Mouse (Mus musculus) myocyte (in vitro differentiated cells): ENCODE measurements at regions not wholly inside any gene's neighbourhood (a gene's known extent, or its start where the extent isn't known, plus 50 kb on each side); places are given as distances from the start of the nearest gene placed in this dataset.

Experiments used
- CEBPB ChIP-seq: IDR thresholded peaks from 2 replicates; pipeline ENCODE4 v1.6.1; 2011; ENCODE audit warnings: mild to moderate bottlenecking, moderate library complexity; ENCODE audit not compliant: poor library complexity, insufficient read depth, severe bottlenecking
- E2F4 ChIP-seq: IDR thresholded peaks from one replicate; pipeline ENCODE4 v1.6.1; 2011; ENCODE audit warnings: mild to moderate bottlenecking, control low read depth, moderate library complexity; ENCODE audit not compliant: insufficient read depth
- MAX ChIP-seq: IDR thresholded peaks from one replicate; pipeline ENCODE4 v1.6.1; 2011; ENCODE audit warnings: low read depth, mild to moderate bottlenecking, control low read depth
- MYOD1 ChIP-seq, 3 experiments: IDR thresholded peaks; one replicate each; pipeline ENCODE4 v1.6.1; 2011; ENCODE audit warnings: control low read depth in 2 of 3, low read depth in 2 of 3, mild to moderate bottlenecking in 2 of 3, moderate library complexity in 1 of 3; ENCODE audit not compliant: insufficient read length in 2 of 3, control insufficient read depth in 1 of 3
- MYOG ChIP-seq, 3 experiments: IDR thresholded peaks; one replicate each; pipeline ENCODE4 v1.6.1; 2011; ENCODE audit warnings: control low read depth in 2 of 3, low read depth in 2 of 3, mild to moderate bottlenecking in 2 of 3; ENCODE audit not compliant: insufficient read length in 2 of 3, control insufficient read depth in 1 of 3, insufficient read depth in 1 of 3
- POLR2A ChIP-seq: IDR thresholded peaks from one replicate; pipeline ENCODE4 v1.6.1; 2011; ENCODE audit warnings: low read depth, mild to moderate bottlenecking, control low read depth, moderate library complexity; ENCODE audit not compliant: insufficient read length
- POLR2AphosphoS2 ChIP-seq: IDR thresholded peaks from one replicate; pipeline ENCODE4 v1.6.1; 2011; ENCODE audit warnings: low read depth, control low read depth; ENCODE audit not compliant: insufficient read length
- REST ChIP-seq: IDR thresholded peaks from one replicate; pipeline ENCODE4 v1.6.1; 2011; ENCODE audit warnings: mild to moderate bottlenecking, control low read depth, moderate library complexity; ENCODE audit not compliant: insufficient read depth, insufficient read length
- SRF ChIP-seq: IDR thresholded peaks from one replicate; pipeline ENCODE4 v1.6.1; 2011; ENCODE audit warnings: low read depth; ENCODE audit not compliant: control insufficient read depth, insufficient read length
- TCF12 ChIP-seq: IDR thresholded peaks from one replicate; pipeline ENCODE4 v1.6.1; 2011; ENCODE audit warnings: mild to moderate bottlenecking, control low read depth; ENCODE audit not compliant: poor library complexity, insufficient read depth, severe bottlenecking
- TCF3 ChIP-seq: IDR thresholded peaks from one replicate; pipeline ENCODE4 v1.6.1; 2011; ENCODE audit warnings: low read depth, control low read depth; ENCODE audit not compliant: insufficient read length
- USF1 ChIP-seq: IDR thresholded peaks from one replicate; pipeline ENCODE4 v1.6.1; 2011; ENCODE audit warnings: low read depth, mild to moderate bottlenecking, control low read depth, moderate library complexity

- TF ChIP-seq POLR2A, result no peak
- TF ChIP-seq USF1, result no peak
- no peak for TF ChIP-seq E2F4
- no peak for TF ChIP-seq MAX
- TF ChIP-seq POLR2AphosphoS2, result no peak
- no peak for TF ChIP-seq TCF12
- TF ChIP-seq MYOD1 (IDR thresholded peaks at IDR 0.05; ENCODE audit: control insufficient read depth in 1 of 3, insufficient read length in 2 of 3, low read depth in 2 of 3), result no peak
- TF ChIP-seq TCF3, result no peak
- TF ChIP-seq CEBPB, result no peak
- no peak for TF ChIP-seq REST
- TF ChIP-seq MYOG (IDR thresholded peaks at IDR 0.05; ENCODE audit: control insufficient read depth in 1 of 3, insufficient read depth in 1 of 3, insufficient read length in 2 of 3, low read depth in 2 of 3), result no peak
- no peak for TF ChIP-seq SRF
These were observed 233.2 kb upstream of the Robo2 start for GRCm38 (mm10) chr16:74644750-74645366.
